Mouse (Mus musculus): Measurements from ENCODE around the gene Sirt6.
"Not testable (repeated sequence)": the region's sequence is repeated elsewhere in the genome, so short reads cannot be mapped to it uniquely, and the experiment has no call there.

Sirt6 gene

GRCm38 (mm10) chr10:81626994-81627835 lies at the start of gene Sirt6:
Sirt6 (minus strand) TSS chr10:81627797.
- DNase-seq: peak; percentile 93 to 94

DNA sequence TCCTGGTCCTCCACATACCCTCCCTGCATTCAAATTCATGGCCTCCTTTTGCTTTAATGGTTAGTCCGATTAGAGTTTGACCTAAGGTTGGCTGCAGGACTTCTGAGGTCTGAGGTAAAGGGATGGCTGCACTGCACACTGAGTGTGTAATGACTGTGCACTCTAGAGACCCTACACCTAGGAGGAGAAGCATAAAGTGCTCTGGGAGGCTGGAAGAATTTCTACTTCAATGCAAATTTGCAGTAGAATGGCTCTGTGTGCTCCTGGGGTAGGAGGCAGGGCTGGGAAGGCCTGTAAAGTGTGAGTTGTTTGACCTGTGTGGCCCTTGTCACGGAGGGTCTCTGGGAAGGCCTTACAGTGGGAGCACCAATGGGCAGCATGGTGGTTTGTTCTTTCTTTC lies 28.6 kb upstream of the Sirt6 start:
- no peak for DNase-seq

DNA sequence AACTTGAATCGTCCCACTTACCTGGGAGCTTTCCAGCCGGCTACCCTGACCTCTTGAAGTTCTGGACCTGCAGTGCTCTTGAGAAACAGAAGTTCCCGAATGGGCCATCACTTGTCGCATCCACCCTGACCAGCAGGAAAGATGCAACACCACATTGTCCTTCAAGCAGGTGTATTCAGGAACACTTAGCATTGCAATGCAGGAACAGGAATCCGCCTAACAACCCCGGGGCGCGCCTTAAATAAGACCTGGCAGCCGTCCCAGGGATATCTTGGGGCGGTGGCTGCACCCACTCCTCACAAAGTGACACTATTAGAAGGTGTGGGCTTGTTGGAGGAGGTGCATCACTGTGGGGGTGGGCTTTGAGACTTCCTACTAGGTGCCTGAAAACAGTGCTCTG lies 27.6 kb upstream of the Sirt6 start:
- DNase-seq: no peak

DNA sequence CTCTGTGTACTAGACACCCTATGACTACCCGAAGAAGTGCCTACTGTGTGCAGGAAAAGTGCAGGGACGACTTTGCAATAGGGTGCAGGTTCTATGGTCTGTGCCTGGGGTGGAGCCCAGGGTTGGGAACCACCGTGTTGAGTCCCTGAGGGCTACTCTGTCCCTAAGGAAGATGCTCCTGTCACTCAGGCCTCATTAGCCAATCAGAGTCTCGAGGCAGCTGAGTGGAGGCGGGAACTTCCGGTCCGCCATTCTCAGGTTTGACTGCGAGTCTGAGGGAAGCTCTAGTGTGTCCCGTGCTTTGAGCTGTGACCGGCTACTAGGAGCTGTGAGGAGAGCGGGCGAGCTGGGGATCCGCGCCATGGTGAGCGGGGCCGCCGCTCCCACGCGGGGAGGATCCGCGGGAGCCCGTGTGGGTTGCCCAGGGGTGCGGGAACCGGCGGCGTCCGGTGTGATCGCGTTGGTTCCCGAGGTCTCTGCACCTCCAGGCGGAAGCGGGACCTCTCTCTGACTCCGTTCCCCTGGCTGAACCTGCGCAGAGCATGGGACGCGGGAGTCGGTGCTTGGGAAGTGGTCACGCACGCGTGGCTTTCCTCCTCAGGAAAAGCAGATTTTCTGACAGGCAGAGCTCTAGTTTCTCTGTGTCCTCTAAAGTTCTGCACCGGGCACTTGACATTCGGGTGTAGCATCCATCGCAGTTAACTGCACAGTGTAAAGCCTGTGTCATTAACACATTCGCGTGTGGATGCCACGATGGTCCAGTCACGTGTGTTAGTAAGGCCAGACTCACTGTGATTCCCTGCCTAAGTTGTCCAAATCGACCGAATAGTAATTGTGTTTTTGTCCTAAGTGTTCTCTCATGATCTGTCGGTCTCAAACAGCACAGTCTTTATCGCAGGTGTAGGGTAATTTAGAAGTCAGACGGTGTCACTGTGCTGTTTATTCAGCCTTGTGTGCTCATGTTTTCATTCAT lies 21.5 kb upstream of the Sirt6 start, which contains the start of gene Gm10778:
Gene Gm10778, plus strand, starts transcription at position 257 of the 973 bp plus-strand sequence.
- peak; percentile 86 to 91 for DNase-seq

- no peak for DNase-seq
These were observed 18.5 kb upstream of the Sirt6 start for GRCm38 (mm10) chr10:81646015-81646555.

DNA sequence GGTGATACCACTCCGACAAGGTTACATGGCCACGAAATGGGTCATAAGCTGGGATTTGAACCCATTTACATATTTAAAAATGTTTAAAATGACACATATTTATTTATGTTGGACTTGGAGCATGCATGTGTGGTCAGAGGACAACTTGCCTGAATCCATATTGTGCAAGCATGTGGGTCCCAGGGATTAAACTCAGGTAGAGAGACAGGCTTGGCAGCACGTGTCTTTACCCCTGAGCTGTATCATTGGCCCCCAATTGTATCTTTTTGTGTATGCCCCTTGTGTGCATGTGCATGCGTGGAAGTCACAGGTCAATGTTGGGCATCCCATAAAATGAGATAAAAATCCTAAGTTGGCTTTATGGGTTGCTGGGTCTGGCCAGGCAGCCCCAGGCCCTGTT lies 17.8 kb upstream of the Sirt6 start:
- DNase-seq: no peak

- no peak for DNase-seq
These were observed 17.1 kb upstream of the Sirt6 start for GRCm38 (mm10) chr10:81644716-81645115.

GRCm38 (mm10) chr10:81644162-81644561 lies 16.6 kb upstream of the Sirt6 start:
- no peak for DNase-seq

GRCm38 (mm10) chr10:81643449-81644055 lies 16.0 kb upstream of the Sirt6 start:
- DNase-seq: peak; percentile 96 to 98

DNA sequence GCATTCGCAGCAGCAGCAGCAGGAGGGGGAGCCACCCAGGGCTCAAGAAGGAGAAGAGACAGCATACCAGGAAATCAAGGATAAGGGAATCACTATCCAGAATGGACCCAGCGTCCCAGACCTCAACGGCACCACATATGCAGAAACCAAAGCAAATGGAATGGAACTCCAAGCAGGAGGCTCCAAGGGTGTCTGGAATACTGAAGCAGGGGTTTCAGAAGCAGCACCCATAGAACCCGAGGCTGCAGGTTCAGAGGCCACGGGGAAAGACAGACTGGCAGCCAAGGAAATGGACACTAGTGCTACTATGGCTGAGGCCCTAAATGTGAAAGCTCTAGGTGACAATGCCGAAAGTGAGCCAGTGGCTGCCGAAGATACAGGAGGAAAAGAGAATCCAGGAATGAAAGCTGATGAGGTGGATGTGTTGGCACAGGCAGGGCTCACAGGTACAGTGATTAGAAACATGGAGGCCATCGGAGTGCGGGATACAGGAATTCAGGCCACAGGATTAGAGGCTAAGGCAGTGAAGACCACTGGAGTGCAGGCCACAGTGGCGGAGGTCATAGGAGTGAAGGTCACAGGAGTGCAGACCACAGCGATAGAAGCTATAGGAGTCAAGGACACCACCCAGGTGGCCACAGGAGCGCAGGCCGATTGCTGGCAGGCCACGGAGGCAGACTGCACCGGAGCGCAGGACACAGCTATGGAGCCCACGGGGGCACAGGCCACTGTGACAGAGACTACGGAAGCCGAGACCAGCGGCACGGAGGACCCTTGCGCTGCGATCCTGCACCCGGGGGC lies 15.3 kb upstream of the Sirt6 start:
- DNase-seq: no peak

DNA sequence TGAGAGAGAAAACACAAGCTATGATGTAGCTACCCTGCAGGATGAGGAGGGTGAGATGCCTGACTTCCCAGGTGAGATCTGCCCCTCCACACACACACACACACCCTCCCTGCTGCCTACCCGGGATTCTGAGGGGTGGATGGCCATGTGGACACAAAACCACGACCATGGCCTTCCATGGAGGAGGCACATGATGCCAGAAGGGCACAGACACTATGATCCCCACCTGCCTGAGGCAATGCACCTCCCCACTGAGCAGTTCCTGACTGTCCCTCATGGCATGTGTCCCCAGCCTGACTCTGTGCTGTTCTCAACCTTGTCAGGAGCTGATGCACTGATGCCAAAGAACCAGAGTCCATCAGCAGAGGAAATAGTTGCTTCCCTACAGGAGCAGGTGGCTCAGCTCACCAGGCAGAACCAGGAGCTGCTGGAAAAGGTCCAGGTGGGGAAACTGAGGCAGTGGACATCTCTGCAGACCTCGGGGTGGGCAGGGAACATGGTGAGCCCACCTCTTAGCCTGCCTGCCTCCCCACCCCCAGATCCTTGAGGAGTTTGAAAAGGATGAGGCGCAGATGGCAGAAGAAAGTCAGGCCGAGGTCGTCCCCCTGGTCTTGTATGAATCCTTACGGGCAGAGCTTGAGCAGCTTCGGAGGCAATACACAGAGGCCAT lies 14.5 kb upstream of the Sirt6 start:
- DNase-seq: peak; percentile 38 to 46

DNA sequence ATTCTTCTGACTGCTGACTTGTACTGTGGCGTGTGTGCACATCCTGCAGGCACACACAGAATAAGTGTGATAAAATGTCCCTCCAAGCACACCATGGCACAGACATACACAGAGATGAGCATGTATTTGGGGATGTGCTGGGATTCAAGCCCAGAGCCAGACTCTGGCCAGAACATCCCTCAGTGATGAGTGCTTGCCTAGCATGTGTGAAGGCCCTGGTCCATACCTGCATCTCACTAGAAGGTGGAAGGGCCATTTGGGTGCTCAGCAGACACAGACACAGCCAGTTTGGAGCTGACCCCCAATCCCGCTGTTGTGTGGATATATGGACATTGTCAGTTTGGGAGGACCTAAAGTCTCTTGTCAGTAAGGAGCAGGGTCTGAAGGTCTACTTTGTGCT lies 14.0 kb upstream of the Sirt6 start:
- no peak for DNase-seq

- DNase-seq: not testable (repeated sequence)
These were observed 13.2 kb upstream of the Sirt6 start for GRCm38 (mm10) chr10:81640825-81641224.

- no peak for DNase-seq
These were observed 10.5 kb upstream of the Sirt6 start for GRCm38 (mm10) chr10:81638101-81638500.

DNA sequence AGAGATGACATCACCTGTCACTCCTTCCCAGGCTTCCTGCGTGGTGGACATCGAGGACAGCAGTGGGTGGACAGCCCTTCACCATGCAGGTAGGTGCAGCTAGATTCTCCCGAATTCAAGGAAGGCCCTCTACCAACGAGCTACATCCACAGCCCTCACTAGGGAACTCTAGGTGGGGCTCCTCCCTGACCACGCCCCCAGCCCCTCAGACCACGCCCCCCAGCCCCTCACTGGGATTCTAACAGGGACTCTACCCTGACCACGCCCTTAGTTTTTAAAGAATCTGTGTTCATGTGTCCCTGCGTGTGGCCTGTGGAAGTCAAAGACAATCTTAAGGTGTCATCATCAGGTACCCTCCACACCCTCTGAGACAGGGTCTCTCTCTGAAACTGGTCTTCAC lies 8.7 kb upstream of the Sirt6 start:
- DNase-seq: no peak

DNA sequence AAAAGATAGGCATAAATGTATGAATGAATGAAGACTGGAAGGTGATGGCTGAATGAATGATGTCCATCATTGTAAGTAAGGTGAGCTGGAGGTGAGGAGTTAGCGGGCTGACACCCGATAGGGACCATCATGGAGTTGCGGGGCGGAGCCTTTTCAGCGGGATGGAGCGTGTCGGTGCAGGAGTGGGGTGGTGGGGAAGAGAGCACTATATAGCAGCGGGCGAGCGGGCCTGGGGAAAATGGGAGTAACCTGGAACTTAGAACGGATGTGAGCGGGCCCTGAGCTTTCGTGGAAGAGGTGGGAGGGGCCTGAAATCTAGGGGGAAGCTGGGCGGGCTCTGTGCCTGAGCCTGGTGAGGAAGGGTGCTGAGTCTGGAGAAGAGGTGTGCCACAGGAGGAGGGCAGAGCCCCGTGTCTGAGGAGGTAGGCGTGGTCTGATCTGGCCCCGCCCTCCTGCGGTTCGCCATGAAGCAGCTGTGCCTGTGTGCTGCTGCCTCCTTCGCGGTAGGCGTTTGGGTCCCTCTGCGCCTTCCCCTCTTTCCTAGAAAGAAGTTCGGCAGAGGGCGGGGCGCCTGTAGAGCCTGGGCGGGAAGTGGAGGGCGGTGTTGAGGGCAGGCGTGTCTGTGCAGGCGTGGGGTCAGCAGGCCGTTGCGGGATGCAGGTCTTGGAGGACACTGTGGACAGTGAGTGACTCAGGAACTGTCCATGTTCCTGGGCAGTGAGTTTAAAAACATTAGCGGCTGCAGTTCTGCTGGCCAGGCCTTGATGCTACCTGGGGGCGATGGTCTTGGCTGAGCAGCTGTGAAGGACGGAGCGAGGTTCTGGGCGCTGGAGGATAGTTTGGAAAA lies 5.9 kb upstream of the Sirt6 start:
- DNase-seq: peak; percentile 69 to 80

GRCm38 (mm10) chr10:81628390-81628789 lies 793 bp upstream of the Sirt6 start, which contains the start of gene Ankrd24:
Ankrd24 (plus strand) TSS chr10:81628540.
- no peak for DNase-seq

DNA sequence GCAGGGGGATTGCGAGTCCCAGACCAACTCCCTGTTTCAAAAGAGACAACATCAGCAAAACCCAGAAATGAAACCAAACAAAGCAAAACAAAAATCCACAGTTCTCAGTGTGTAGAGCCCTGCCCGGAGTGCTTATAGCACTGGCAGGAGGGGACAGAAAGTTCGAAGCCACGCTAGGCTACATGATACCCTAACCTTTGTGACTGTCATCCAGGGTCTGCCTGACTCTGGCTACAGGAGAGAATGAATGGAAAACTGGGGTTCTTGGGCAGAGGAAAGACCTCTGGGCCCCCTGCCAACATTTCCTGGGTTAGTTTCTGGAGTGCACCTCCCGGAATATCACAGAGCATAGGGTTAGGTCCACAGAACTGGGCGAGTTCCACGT lies 231 bp upstream of the Sirt6 start:
- DNase-seq: peak; percentile 37 to 56

DNA sequence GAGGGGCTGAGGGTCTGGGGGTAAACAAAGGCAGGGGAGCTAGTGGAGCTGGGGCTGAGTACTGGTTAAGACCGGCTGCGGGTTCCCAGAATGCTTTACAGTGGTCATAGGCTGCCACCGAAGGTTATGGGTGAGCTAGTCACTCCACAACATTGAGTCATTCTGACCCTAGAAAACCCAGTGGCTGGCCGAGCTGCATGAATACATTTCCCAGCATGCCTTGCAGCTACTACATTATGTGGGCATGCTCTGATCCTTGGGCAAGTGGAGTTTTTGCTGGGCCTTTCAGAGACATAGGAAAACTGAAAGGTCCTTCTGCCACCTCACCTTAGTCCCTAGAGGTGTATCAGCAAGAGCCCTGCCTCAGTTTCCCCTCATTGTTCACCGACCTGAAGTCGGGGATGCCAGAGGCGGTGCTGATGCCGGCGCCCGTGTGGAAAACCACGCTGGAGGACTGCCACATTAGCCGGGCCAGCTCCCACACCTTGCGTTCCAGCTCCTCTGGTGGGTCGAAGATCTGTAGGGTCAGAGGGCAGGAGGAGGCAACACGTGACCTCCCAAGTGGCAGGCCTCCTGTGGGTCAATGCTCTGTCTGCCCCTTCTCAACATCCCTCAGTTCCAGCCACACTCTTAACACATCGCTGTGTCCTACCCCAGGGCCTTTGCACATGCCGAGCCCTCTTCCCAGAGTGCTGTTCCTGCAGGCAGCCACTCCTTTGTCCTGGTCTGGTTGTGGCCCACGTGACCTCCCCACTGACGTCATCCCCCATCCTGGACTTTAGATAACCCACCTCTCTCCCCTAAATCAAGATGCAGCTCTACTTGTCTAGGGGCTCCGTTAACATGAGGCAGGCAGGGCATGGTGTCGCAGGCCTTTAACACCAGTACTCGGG lies 1.2 kb downstream of the Sirt6 start:
- no peak for DNase-seq
